Mouse (Mus musculus) liver, adult (tissue): ENCODE measurements around the gene Evi5l.

ENCODE experiments used
- GATA4 ChIP-seq: IDR thresholded peaks from 2 replicates; pipeline ENCODE4 v1.6.1; 2014; ENCODE audit warnings: mild to moderate bottlenecking, low read length; ENCODE audit not compliant: insufficient replicate concordance

The Evi5l gene

DNA sequence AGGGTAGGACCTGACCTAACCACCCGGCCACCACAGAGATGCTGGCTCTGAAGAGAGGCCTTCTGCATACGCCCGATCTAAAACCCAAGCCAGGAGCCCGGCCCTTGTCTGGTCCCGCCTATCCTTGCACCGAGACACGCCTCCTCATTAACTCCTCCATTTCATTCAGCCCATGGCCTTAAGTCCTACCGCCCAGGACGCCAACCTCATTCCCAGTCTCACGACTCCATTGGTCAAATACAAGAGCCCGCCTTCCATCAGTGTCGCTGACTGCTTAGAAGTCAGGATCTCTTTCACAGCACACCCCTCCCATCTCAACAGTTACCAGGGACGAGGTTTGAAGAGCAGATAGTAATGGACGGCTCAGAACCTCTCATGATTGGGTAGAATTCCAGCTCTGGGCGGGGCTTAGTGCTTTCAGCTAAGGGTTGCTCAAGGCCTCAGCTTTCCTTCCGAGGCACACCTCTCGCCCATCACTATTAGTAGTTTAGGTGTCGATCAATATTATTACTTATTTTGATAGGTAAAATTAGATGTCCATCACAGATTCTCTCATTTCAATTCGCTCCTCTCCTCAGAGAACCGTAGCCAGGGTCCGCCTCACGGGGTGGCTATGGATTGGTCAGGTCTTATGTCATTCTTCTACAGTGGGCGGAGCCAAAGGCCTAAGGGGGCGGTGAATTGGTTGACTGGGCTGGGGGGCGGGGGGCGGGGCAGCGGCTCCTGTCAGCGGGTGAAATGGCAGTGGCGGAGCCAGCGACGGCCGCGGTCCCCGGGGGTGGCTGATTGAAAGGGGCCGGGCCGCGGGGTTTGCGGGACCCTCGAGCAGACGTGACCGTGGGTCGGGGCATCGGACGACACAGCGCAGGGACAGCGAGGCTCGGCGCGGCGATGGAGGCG lies at the start of gene Evi5l:
Gene Evi5l, plus strand, starts transcription at position 716 of the 900 bp plus-strand sequence.
- TF ChIP-seq GATA4, result no peak; the same call in 1 of the 2 replicates

- TF ChIP-seq GATA4, result no peak
Measured at GRCm38 (mm10) chr8:4133798-4134197, 32.6 kb upstream of the Evi5l start, which contains the start of gene Cd209g. Gene Cd209g, plus strand, starts transcription at chr8:4134098.

- TF ChIP-seq GATA4, result no peak
Measured at GRCm38 (mm10) chr8:4139660-4140646, 26.4 kb upstream of the Evi5l start.

GRCm38 (mm10) chr8:4141721-4142120 lies 24.6 kb upstream of the Evi5l start:
- TF ChIP-seq GATA4, result no peak

- no peak for TF ChIP-seq GATA4
Measured at GRCm38 (mm10) chr8:4147272-4147671, 19.1 kb upstream of the Evi5l start.

- TF ChIP-seq GATA4, result no peak
Measured at GRCm38 (mm10) chr8:4154878-4155277, 11.5 kb upstream of the Evi5l start.

GRCm38 (mm10) chr8:4162786-4163185 lies 3.6 kb upstream of the Evi5l start:
- TF ChIP-seq GATA4, result no peak

GRCm38 (mm10) chr8:4165176-4165851 lies 1.1 kb upstream of the Evi5l start:
- TF ChIP-seq GATA4, result no peak

DNA sequence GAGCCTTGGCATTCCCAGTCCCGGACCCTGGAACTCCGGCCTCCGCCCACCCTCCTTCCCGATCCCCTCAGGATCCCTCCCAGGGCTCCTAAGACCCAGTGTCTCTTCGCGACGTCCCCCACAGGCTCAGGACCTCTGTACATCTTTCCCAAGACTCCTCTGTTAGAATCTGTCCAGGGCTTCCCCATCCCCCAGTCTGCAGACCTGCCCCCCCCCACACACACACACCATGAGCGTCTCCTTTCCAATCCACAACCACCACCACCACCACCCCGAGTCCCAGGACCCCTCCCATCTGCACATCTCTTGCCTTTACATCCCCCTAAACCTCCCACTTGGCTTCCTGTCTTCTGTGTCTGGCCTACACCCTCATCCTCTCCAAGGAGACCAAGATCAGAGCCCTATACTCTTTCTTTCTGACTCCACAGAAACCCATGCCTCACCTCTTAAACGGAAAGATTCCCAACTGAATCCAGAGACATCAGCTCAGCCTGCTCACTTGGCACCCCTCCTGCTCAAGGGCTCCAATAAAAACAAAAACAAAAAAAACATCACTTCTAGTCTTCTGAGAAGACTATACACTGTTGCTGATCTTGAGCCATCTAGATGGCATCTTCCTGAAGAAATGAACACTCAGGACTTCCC lies 636 bp downstream of the Evi5l start:
- TF ChIP-seq GATA4, result no peak

GRCm38 (mm10) chr8:4167918-4168317 lies 1.6 kb downstream of the Evi5l start:
- no peak for TF ChIP-seq GATA4

DNA sequence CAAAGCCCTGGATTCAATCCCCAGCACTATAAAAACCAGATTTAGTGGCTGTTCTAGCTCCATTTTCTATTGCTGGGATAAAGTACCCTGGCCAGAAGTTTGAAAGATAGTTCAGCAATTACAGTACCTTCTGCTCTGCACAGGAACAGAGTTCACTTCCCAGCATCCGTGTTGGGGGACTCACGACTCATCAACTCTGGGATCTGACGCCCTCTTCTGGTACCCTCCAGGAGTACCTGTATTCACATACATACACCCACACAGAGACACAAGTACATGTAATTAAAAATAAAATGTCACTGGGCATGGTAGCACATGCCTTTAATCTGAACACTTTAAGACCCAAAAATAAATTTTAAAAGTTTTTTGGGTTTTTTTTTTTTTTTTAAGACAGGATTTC lies 6.1 kb downstream of the Evi5l start:
- no peak for TF ChIP-seq GATA4

GRCm38 (mm10) chr8:4174018-4174417 lies 7.7 kb downstream of the Evi5l start:
- no peak for TF ChIP-seq GATA4

GRCm38 (mm10) chr8:4183409-4183808 lies 17.0 kb downstream of the Evi5l start:
- TF ChIP-seq GATA4, result no peak

DNA sequence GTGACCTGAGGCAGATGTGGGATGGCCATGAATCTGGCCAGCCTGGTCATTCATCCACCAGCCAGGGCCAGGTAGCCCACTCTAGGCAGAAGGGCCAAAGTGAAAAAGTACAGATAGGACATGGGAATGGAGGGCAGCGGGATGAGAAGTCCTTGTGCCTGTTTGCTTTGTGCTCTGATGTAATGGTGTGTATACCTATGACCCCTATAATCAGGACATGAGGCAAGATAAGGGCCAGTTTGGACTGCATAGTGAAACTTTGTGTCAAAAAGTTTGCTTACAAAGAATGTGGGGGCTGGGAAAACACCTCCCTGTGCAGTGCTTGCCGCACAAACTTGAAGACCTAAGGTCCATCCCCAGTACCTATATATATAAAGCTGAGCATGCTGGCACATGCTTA lies 19.8 kb downstream of the Evi5l start:
- peak; percentile 81; the same call in 1 of the 2 replicates for TF ChIP-seq GATA4
